Mouse (Mus musculus): Measurements from ENCODE around the gene Ddhd1. TPM values are rescaled to one million over a fixed set of nuclear protein-coding genes. Genes with fewer than 3 reads are reported as not detected.

Ddhd1 gene
- total RNA-seq (2021), result 10 to 100 TPM; 17.9 to 19.4 TPM
- long read RNA-seq, experiment 1, full-length matches to known transcripts, result 8 of 17 reads
- long read RNA-seq, experiment 1, partial matches to known transcripts, result 2 of 17 reads
- long read RNA-seq, experiment 1, other reads (novel, unspliced or antisense), result 7 of 17 reads
- long read RNA-seq, experiment 2, full-length matches to known transcripts, result 28 of 47 reads
- long read RNA-seq, experiment 2, partial matches to known transcripts, result 4 of 47 reads
- long read RNA-seq, experiment 2, other reads (novel, unspliced or antisense), result 15 of 47 reads

GRCm38 (mm10) chr14:45657641-45658611 is at the start of gene Ddhd1:
TSS of gene Ddhd1 (minus strand) at chr14:45658143.
- DNase-seq (ENCODE audit: low spot score in 2 of 2), result peak; percentile 82 to 84

- no peak for DNase-seq (ENCODE audit: low spot score in 2 of 2)
These were observed 49.4 kb upstream of the Ddhd1 start for GRCm38 (mm10) chr14:45707176-45707910.

- no peak for DNase-seq (ENCODE audit: low spot score in 2 of 2)
These were observed 42.2 kb upstream of the Ddhd1 start for GRCm38 (mm10) chr14:45700031-45700572.

- no peak for DNase-seq (ENCODE audit: low spot score in 2 of 2)
These were observed 40.9 kb upstream of the Ddhd1 start for GRCm38 (mm10) chr14:45698867-45699266.

GRCm38 (mm10) chr14:45696098-45696497 is 38.2 kb upstream of the Ddhd1 start:
- no peak for DNase-seq (ENCODE audit: low spot score in 2 of 2)

- no peak for DNase-seq (ENCODE audit: low spot score in 2 of 2)
These were observed 35.9 kb upstream of the Ddhd1 start for GRCm38 (mm10) chr14:45693891-45694290.

- peak; percentile 35 to 38 for DNase-seq (ENCODE audit: low spot score in 2 of 2)
These were observed 32.7 kb upstream of the Ddhd1 start for GRCm38 (mm10) chr14:45690520-45691246.

- DNase-seq (ENCODE audit: low spot score in 2 of 2), result no peak
These were observed 27.4 kb upstream of the Ddhd1 start for GRCm38 (mm10) chr14:45685313-45685712.

GRCm38 (mm10) chr14:45676722-45677121 is 18.8 kb upstream of the Ddhd1 start:
- no peak for DNase-seq (ENCODE audit: low spot score in 2 of 2)

GRCm38 (mm10) chr14:45668325-45668724 is 10.4 kb upstream of the Ddhd1 start:
- no peak for DNase-seq (ENCODE audit: low spot score in 2 of 2)

- no peak for DNase-seq (ENCODE audit: low spot score in 2 of 2)
These were observed 9.3 kb upstream of the Ddhd1 start for GRCm38 (mm10) chr14:45667231-45667630.

- no peak for DNase-seq (ENCODE audit: low spot score in 2 of 2)
These were observed 3.6 kb upstream of the Ddhd1 start for GRCm38 (mm10) chr14:45661575-45661974.

- no peak for DNase-seq (ENCODE audit: low spot score in 2 of 2)
These were observed 2.4 kb upstream of the Ddhd1 start for GRCm38 (mm10) chr14:45660315-45660714.

- DNase-seq (ENCODE audit: low spot score in 2 of 2), result peak; percentile 50 to 51
These were observed 907 bp downstream of the Ddhd1 start for GRCm38 (mm10) chr14:45656831-45657640.

GRCm38 (mm10) chr14:45654876-45655416 is 3.0 kb downstream of the Ddhd1 start:
- no peak for DNase-seq (ENCODE audit: low spot score in 2 of 2)

- no peak for DNase-seq (ENCODE audit: low spot score in 2 of 2)
These were observed 4.2 kb downstream of the Ddhd1 start for GRCm38 (mm10) chr14:45653756-45654155.

- DNase-seq (ENCODE audit: low spot score in 2 of 2), result no peak
These were observed 8.7 kb downstream of the Ddhd1 start for GRCm38 (mm10) chr14:45648999-45649818.

- DNase-seq (ENCODE audit: low spot score in 2 of 2), result no peak
These were observed 9.8 kb downstream of the Ddhd1 start for GRCm38 (mm10) chr14:45648144-45648543.
